Mouse (Mus musculus) CH12.LX (cell line): ENCODE data around the gene Grifin.

Experiments
- CHD1 ChIP-seq: IDR thresholded peaks from 2 replicates; pipeline ENCODE4 v1.6.1; 2012; ENCODE audit warnings: low read depth, low read length, improper control_type of control experiment, inconsistent platforms
- CTCF ChIP-seq, 2 experiments: IDR thresholded peaks in 1 of 2; conservative IDR thresholded peaks in 1 of 2; 2 replicates each; pipeline ENCODE4 v1.5.1; 2011 to 2012; ENCODE audit warnings: low read depth in 2 of 2, low read length in 2 of 2, improper control_type of control experiment in 1 of 2, inconsistent platforms in 1 of 2, mild to moderate bottlenecking in 1 of 2, moderate library complexity in 1 of 2
- EP300 ChIP-seq: IDR thresholded peaks from 2 replicates; pipeline ENCODE4 v1.6.1; 2011; ENCODE audit warnings: low read length, improper control_type of control experiment
- IRF4 ChIP-seq: IDR thresholded peaks from 2 replicates; pipeline ENCODE4 v1.6.1; 2014; ENCODE audit warnings: low read depth, mild to moderate bottlenecking, inconsistent platforms, low read length, improper control_type of control experiment
- MAX ChIP-seq: IDR thresholded peaks from 2 replicates; pipeline ENCODE4 v1.6.1; 2011; ENCODE audit warnings: low read length, improper control_type of control experiment

GRCm38 (mm10) chr5:140583732-140584368 lies 19.0 kb upstream of the Grifin start:
- TF ChIP-seq IRF4 (no peak), CHD1 (no peak), EP300 (no peak), CTCF (conservative IDR thresholded peaks at IDR 0.05 in 1 of 2, IDR thresholded peaks at IDR 0.05 in 1 of 2; ENCODE audit: low read depth in 2 of 2, low read length in 2 of 2) (no peak), MAX (no peak)
